Mouse (Mus musculus) liver, adult 2 months (tissue): Measurements from ENCODE around the gene C130060K24Rik. TPM values are rescaled to one million over a fixed set of nuclear protein-coding genes. Genes with fewer than 3 reads are reported as not detected.

Source experiments
- DNase-seq: peaks from one replicate; pipeline ENCODE4 v3.0.0-alpha.2; 2011; ENCODE audit warnings: low read depth, low spot score; ENCODE audit errors: extremely low read depth
- H3K27ac ChIP-seq: fragments of 200-500 bp; replicated peaks from 2 replicates; pipeline ENCODE4 v1.5.1; 2012; ENCODE audit warnings: low read depth, mild to moderate bottlenecking, control low read depth, inconsistent platforms, low read length; ENCODE audit not compliant: insufficient read depth
- H3K27me3 ChIP-seq: fragments of 200-500 bp; 2 replicates; pipeline ENCODE4 v1.6.1; 2012; ENCODE audit warnings: mild to moderate bottlenecking, moderate library complexity, low read length, inconsistent platforms; ENCODE audit not compliant: control insufficient read depth, insufficient read depth
- H3K36me3 ChIP-seq: fragments of 200-500 bp; 2 replicates; pipeline ENCODE4 v1.6.1; 2012; ENCODE audit warnings: low read length, inconsistent platforms; ENCODE audit not compliant: control insufficient read depth, insufficient read depth
- H3K4me1 ChIP-seq: fragments of 200-500 bp; 2 replicates; pipeline ENCODE4 v1.6.1; 2011; ENCODE audit warnings: low read length; ENCODE audit not compliant: control insufficient read depth, insufficient read depth
- H3K4me3 ChIP-seq: fragments of 200-500 bp; 2 replicates; pipeline ENCODE4 v1.5.1; 2011; ENCODE audit warnings: low read depth, mild to moderate bottlenecking, control low read depth, low read length, moderate library complexity; ENCODE audit not compliant: insufficient read depth
- H3K79me2 ChIP-seq: fragments of 200-500 bp; 2 replicates; pipeline ENCODE4 v1.6.1; 2012; ENCODE audit warnings: inconsistent platforms, mild to moderate bottlenecking, low read length, moderate library complexity; ENCODE audit not compliant: control insufficient read depth, insufficient read depth
- H3K9ac ChIP-seq: fragments of 200-500 bp; 2 replicates; pipeline ENCODE4 v1.6.1; 2012; ENCODE audit warnings: low read depth, mild to moderate bottlenecking, control low read depth, inconsistent platforms, low read length
- CTCF ChIP-seq: fragments of 200-500 bp; IDR thresholded peaks from 2 replicates; pipeline ENCODE4 v1.5.1; 2011; ENCODE audit warnings: low read depth, low read length, control low read depth
- POLR2A ChIP-seq: fragments of 200-500 bp; IDR thresholded peaks from 2 replicates; pipeline ENCODE4 v1.6.1; 2011; ENCODE audit warnings: low read length, control low read depth; ENCODE audit not compliant: insufficient read depth; ENCODE audit errors: extremely low read depth
- WGBS: fragments of 180-500 bp; shearing (Covaris S2); methylation state at CpG from one replicate; pipeline ENCODE4 v1.1.7; 2018; 5-methylcytosine and 5-hydroxymethylcytosine counted together
- polyA plus RNA-seq: library from polyadenylated mRNA; depleted of rRNA; stranded (reverse); fragments of >200 nt; gene quantifications from 2 replicates; pipeline ENCODE4 v1.2.3, GENCODE M21; 2012; rRNA removed
- total RNA-seq: library from RNA; depleted of rRNA; stranded (reverse); fragments of >200 nt; gene quantifications from 2 replicates; pipeline ENCODE4 v1.2.3, GENCODE M21; 2014; rRNA removed

C130060K24Rik gene
- total and polyA plus RNA-seq, 2 experiments = not detected

- H3K4me1 ChIP-seq = no peaks in the 10 kb centered on the region
- no peaks in the 10 kb centered on the region for H3K36me3 ChIP-seq
- no peak overlapping the region for H3K27ac ChIP-seq
- H3K79me2 ChIP-seq = no peaks in the 10 kb centered on the region
- DNase-seq = no peak
- H3K9ac ChIP-seq = no peak overlapping the region
- no peaks in the 10 kb centered on the region for H3K27me3 ChIP-seq
- no peak for TF ChIP-seq POLR2A
- TF ChIP-seq CTCF = no peak
- H3K4me3 ChIP-seq = no peak overlapping the region
- 92% methylated on average over 1 of the region's 1 CpGs for WGBS
Measured at GRCm38 (mm10) chr6:65465294-65465693, 84.4 kb downstream of the C130060K24Rik start.

DNA sequence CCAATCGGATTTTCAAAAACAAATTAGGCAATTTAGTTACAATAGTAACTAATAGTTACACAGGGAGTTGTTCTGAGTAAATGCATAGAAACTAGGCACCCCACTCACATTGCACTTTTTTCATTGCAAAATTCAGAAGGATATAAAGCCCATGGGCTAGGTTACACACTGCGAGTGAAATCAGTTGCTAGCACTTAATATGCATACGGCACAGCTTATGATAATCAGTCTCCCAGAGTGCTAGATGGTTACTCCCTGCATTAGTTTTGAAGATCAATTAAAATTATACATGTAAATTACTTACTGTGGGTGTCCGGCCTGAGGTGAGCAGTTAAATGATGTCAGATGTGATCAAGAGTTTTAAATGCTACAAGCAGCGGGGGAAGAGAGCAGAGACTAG is 89.4 kb downstream of the C130060K24Rik start:
- H3K9ac ChIP-seq = no peak overlapping the region
- TF ChIP-seq POLR2A = no peak
- H3K79me2 ChIP-seq = no peaks in the 10 kb centered on the region
- no peaks in the 10 kb centered on the region for H3K36me3 ChIP-seq
- no peak for DNase-seq
- H3K27me3 ChIP-seq = no peaks in the 10 kb centered on the region
- WGBS = 82% methylated on average over 5 of the region's 5 CpGs
- no peak overlapping the region for H3K27ac ChIP-seq
- H3K4me1 ChIP-seq = no peaks in the 10 kb centered on the region
- no peak overlapping the region for H3K4me3 ChIP-seq

DNA sequence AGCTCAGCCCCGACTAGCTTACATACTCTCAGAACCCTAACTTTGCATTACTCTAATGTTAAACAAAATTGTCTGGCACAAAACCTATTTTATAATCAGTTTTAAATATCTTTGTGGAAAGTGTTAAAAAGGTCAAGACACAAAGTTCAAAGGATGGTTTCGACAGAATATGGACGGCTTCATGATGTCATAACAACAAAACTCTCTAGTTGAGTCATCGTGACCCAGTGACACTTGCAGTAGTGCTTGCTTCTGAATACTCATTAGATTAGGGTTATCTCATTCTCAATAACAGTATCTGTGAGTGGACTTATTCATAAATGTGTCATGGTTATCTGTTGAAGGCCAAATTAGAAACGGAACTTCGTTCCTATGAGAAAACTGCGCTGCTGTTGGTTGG is 91.5 kb downstream of the C130060K24Rik start:
- Histone ChIP-seq H3K27ac (no peak overlapping the region), H3K79me2 (no peaks in the 10 kb centered on the region), H3K36me3 (no peaks in the 10 kb centered on the region), H3K4me3 (no peak overlapping the region), H3K27me3 (no peaks in the 10 kb centered on the region), H3K9ac (no peak overlapping the region), H3K4me1 (no peaks in the 10 kb centered on the region)
- DNase-seq = no peak
- TF ChIP-seq POLR2A = no peak
- TF ChIP-seq CTCF = no peak
- WGBS = 84% methylated on average over 7 of the region's 7 CpGs

- Histone ChIP-seq H3K4me1 (no peaks in the 10 kb centered on the region), H3K9ac (no peak overlapping the region), H3K4me3 (no peak overlapping the region)
Measured at GRCm38 (mm10) chr6:65498786-65499185, 117.9 kb downstream of the C130060K24Rik start.

More at GRCm38 (mm10) chr6:65498786-65499185, 117.9 kb downstream of the C130060K24Rik start:
- Histone ChIP-seq H3K79me2 (no peaks in the 10 kb centered on the region), H3K36me3 (no peaks in the 10 kb centered on the region), H3K27ac (no peak overlapping the region), H3K27me3 (no peaks in the 10 kb centered on the region)
- DNase-seq = no peak
- TF ChIP-seq CTCF (no peak), POLR2A (no peak)

Other genes with a start within 250 kb of the C130060K24Rik start
- 1.8 and 2.4 TPM in 2 replicates for gene Hpgds, start 236.2 kb upstream of the C130060K24Rik start, total RNA-seq
- 0.09 TPM in 2 replicates for gene Hpgds, start 236.2 kb upstream of the C130060K24Rik start, polyA plus RNA-seq
- gene Tnip3, start 144.2 kb downstream of the C130060K24Rik start, total RNA-seq = 0.07 and 0.09 TPM in 2 replicates
- gene Tnip3, start 144.2 kb downstream of the C130060K24Rik start, polyA plus RNA-seq = not detected in 2 replicates